Mouse (Mus musculus) heart, adult 11 months (tissue): ENCODE measurements around the gene Rbms2.
"Not testable (repeated sequence)": the region's sequence is repeated elsewhere in the genome, so short reads cannot be mapped to it uniquely, and the experiment has no call there.

ENCODE experiments used
- DNase-seq: peaks from one replicate; pipeline ENCODE4 v3.0.0; 2022

Gene Rbms2

DNA sequence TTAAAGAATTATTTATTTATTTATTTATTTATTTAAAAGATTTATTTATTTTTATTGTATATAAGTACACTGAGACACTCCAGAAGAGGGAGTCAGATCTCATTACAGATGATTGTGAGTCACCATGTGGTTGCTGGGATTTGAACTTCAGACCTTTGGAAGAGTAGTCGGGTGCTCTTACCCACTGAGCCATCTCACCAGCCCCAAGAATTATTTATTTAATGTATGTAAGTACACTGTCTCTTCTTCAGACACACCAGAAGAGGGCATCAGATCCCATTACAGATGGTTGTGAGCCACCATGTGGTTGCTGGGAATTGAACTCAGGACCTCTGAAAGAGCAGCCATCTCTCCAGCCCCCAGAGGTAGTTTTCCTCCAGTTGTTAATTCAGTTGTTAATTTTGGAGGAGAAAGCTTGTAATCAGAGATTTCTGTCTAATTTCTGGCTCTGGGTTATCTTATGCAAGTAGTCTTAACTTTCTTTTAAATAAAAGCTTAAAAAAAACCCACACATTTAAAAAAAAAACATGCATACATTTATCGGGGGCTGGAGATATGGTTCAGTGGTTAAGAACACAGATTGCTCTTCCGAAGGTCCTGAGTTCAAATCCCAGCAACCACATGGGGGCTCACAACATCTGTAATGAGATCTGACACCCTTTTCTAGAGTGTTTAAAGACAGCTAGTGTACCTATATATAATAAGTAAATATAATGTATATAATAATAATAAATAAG lies 12.1 kb upstream of the Rbms2 start:
- DNase-seq = not testable (repeated sequence)

DNA sequence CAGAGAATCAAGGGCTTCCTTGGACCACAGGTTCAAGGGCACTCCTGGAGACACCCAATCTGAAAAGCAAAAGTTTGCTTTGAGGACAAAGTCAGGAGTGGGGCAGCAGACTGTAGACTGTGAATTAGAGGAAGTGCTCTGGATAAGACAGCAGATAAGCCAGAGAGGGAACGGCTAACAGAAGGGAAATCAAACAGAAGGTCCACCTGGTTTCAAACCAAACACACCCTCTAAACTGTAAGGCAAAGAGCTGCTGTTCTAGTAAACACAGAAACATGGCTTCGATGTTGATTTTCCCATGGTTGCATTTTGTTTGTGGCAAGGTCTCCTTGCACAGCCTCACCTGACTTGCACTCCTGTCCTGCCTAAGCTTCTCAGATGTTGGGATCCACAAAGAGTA lies 11.4 kb upstream of the Rbms2 start:
- no peak for DNase-seq

DNA sequence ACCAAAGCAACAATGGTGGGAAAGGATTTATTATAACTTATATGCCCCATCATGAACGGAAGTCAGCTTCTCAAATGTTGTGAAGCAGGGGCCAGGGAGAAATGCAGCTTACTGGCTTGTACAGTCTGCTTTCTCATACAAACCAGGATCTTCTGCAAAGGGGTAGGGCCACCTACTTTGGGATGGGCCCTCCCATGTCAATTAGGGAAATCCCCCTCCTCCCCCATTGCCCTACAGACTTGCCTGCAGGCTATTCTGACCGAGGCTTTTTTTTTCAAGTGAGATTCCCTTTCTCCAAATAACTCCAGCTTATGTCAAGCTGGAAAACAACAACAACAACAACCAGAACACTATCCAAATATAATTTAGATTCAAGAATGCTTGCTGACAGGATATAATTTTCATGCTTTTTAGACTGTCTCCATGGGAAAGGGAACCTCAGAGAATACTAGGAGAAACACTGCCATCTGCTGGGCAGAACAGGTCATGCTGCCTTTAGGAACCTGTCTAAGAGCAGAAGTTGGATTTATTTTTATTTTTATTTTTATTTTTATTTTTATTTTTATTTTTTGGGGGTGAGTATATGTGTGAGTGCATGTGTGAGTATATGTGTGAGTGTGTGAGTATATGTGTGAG lies 8.3 kb upstream of the Rbms2 start:
- DNase-seq = peak; percentile 92

DNA sequence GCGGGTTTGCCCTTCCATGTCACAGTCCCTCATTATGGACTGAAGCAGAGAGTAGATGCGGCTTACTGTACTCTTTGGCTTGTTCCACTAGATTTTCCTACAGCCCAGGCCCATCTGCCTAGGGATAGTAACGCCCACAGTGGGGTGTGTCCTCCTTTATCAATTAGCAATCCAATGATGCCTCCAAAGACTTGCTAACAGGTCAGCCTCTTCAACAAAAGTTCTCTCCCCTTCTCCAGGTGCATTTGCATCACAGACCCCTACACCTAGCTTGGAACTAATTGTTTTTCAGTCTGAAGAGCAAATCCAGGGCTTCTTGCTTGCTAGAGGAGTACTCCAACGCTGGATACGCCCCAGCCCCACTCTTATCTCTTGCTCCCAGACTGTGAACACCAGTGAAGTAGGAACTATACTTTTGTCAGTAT lies 7.1 kb upstream of the Rbms2 start:
- DNase-seq = peak; percentile 79

DNA sequence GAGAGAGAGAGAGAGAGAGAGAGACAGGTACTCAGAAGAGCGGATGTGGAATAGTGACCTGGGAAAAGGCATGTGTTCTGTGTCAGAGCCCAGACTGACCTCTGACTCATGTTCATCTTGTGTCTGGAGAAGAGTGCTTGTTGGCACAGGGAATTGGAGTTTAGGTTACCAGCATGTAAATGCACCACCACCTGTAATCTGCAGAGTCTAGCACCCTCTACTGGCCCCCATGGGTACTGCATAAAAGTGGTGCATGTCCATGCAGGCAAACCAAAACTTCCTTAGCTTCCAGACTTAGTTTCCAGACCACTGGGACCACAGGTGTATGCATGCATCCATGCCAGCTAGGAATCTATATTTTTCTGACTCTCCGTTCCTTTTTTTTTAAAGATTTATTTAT lies 5.9 kb upstream of the Rbms2 start:
- peak; percentile 96 for DNase-seq

DNA sequence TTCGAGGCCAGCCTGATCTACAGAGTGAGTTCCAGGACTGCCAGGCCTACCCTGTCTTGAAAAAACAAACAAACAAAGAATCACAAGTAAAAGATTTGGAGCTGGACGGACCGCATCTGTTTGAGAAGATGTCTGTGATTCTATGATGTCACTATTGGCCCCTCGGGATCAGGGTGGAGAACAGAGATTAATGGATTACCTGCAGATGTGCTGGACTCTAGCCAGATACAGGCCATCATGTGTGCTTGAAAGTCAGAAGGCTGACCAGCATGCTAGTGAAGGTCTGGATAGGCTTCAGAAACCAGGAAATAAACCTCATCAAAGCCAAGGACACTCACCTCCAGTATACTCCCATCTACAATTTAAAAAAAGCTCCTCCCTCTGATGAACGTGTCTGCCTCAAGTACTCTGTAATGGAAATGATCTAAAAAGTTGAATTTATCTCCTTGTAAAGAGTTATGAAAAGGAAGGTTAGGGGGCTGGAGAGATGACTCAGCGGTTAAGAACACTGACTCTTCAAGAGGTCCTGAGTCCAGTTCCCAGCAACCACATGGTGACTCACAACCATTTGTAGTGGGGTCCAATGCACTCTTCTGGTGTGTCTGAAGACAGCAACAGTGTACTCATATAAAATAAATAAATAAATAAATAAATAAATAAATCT lies 5.3 kb upstream of the Rbms2 start:
- peak; percentile 84 for DNase-seq

DNA sequence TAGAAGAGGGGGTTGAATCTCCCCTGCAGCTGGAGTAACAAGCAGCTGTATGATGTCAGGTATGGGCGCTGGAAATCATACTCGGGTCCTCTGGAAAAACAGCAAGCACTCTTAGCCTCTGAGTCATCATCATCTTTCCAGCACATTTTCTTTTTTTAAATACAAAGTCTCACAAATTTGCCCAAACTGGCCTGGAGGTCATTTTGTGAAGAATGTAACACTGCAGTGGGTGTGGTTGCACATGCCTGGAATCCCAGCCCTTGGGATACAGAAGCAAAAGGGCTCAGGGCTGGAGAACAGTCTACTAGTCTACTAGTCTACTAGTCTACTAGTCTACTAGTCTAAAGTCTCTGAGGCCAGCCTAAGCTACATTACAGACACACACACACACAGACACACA lies 4.2 kb upstream of the Rbms2 start:
- DNase-seq = peak; percentile 85

DNA sequence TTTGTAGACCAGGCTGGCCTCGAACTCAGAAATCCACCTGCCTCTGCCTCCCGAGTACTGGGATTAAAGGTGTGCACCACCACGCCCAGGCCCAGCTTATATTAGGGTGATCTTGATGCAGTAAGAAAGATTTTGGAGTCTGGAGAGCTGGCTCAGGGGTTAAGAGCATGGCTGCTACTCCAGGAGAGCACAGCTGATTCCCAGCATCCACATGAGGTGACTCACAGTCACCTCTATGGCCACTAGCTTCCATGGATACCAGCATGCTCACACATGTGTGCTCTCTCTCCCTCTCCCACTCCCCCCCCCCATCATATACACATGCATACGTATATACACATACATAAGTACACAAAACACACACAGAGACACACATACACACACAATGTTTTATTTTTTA lies 2.8 kb downstream of the Rbms2 start:
- DNase-seq = no peak

DNA sequence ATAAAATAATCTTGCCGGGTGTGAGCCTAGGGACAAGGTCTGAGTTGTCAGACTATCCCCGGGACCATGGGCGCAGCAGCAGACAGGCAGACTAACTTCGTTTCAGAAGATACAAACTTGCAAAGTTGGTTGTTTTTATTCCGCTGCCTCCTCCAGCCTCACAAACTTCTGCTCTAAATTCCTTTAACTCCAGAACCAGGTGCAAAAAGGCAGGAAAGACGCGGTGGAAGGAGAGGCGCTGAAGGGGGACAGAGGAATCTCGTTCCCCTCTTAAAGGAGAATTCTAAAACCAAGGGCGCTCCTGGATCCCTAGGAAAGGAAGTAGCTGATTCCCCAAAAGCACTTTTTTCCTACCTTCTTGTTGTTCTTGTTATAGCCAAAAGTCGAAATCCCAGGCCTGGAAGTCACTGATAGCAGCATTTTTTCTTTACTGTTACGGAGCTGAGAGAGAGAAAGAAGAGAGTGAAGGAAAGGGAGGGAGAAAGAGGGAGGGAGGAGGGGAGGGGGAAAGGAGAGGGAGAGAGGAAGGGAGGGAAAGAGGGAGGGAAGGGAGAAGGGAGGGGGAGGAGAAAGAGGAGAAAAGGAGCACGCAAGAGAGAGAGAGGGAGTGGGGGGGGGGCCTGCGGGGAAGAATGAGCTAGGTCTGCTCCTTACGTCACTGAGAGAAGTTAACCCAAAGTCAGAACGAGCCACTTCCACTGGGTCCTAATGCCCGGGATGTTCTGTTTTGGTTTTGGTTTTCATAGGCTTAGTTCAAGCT lies 3.9 kb downstream of the Rbms2 start:
- peak; percentile 97 for DNase-seq

DNA sequence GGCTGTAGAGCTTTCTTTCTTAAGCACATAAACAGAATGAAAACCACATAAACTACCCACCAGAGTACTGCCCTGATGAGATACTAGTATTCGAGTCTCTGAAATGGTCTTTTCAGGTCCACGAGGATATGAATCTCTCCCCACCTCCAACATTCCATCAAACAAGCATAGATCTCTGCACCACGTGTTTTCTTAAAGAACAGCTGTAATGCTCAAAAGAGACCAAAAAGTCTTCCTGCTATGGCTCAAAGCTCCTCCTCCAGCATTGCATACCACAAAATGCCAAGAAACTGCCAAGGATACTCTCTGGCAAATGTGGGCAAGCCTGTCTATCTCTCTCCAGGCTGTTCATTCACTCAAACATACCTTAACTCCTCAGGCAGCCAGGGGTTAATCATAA lies 4.8 kb downstream of the Rbms2 start:
- DNase-seq = no peak

DNA sequence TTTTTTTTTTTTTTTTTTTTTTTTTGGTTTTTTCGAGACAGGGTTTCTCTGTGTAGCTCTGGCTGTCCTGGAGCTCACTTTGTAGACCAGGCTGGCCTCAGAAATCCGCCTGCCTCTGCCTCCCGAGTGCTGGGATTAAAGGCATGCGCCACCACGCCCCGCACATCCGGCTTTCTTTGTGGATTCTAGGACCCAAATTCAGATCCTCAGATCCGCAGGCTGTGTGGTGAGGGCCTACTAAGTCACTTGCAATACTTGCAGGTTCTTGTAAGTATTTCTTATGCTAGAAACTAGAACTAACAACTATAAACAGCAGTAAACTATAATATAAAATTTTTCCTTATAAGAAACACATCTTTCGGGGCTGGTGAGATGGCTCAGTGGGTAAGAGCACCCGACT lies 8.7 kb downstream of the Rbms2 start:
- DNase-seq = not testable (repeated sequence)

DNA sequence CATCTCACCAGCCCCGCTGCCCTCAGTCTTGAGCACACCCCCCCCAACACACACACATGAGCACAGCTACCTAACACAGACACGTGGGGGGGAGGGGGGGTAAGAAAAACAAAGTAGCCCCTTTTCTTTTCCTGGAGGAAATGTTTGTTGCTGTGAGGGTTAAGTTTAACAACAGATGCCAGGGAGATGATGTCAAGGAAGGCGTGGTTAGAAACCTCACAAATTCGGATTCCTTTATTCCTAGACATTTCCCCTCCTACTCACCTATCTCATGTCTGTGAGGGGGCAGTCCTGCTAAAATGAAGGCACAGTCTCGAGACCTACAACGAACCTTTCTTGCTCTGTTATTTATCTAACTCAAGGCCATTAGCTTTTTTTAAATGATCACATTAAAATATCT lies 13.0 kb downstream of the Rbms2 start:
- peak; percentile 76 for DNase-seq

DNA sequence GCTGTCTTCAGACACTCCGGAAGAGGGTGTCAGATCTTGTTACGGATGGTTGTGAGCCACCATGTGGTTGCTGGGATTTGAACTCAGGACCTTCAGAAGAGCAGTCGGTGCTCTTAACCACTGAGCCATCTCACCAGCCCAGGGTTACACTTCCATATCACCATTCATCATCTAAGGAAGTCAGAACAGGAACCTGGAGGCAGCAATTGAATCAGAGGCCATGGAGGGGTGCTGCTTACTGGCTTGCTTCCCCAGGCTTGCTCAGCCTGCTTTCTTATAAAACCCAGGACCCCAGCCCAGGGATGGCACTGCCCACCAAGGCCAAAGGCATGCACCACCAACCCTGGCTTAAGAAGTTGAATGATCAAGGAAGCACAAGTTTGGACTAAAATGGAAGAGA lies 14.4 kb downstream of the Rbms2 start:
- DNase-seq = peak; percentile 80

DNA sequence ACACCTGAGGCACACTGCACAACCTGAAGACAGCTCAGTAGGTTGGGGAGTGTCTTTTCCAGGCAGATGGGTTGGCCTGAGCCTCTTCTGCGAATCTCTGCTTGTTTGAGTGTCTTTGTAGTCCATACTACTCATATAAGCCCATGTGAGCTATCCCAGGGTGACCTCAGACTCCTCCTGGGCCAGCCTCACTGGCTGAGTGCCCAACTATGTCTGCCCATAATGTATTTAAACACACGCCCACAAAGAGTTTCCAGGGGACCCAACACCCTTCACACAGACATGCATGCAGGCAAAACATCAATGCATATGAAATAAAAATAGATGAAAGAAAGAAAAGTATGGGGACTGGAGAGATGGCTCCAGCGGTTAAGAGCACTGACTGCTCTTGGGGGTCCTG lies 26.1 kb downstream of the Rbms2 start:
- DNase-seq = no peak

DNA sequence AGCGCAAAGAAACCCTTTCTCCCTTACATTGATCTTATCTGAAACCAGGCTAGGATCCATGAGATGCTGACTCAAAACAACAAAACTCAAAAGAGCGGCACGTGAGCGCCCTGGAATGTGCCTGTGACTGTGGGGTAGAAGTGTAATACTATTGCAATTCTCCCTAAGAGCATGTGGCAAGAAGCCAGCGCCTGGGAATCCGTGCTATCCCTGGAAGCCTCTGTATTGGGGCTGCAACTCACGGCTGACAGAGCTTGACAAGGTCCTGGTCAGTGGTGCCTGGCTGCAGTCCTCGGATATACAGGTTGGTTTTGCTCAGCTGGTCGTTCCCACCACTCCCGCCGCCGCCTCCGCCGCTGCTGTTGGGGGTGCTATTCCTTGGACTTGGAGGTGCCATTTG lies 29.2 kb downstream of the Rbms2 start:
- peak; percentile 97 for DNase-seq

DNA sequence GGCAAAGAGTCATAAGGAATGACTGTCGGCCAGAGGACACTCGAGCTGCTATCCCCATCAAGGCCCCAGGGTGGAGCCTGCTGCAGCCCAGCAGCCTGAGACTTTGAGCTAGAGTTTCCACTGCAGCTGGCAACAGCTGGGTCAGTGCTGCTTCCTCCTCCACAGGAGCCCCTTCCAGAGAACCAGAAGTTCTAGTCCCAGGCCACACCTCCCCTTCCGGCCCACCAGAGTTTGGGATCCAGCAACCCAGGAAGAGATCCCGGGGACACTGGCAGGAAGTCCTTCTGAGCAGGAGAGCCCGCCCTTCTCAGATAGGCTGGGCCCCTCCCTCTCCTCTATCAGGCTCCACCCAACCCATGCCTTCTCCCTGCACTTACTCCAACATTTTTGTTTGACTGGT lies 30.5 kb downstream of the Rbms2 start:
- peak; percentile 100 for DNase-seq

DNA sequence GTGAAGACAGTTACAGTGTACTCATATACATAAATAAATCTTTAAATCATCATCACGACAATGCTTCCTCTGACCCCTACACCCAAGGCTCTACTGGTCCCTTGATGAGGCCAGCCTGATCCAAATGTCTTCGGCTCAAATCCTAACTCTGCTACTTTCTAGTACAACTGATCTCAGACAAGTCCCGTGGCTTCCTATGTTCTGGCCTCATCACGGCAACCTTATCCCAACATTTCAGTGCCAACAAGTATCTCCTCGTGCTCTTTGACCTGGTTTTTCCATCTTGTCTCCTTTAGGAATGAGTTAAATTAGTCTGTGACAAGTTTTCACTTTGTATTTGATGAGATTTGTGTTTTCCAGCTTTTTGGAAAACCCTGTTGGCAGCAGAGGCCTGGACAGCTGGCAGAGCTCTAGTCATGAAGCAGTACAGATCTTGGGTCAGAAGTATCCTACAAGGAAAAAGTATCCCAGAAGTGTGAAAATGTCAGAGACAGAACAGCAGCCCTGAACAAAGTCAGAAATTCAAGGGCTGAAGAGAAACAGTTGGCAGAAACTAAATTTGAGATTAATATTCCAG lies 31.2 kb downstream of the Rbms2 start:
- peak; percentile 94 for DNase-seq

DNA sequence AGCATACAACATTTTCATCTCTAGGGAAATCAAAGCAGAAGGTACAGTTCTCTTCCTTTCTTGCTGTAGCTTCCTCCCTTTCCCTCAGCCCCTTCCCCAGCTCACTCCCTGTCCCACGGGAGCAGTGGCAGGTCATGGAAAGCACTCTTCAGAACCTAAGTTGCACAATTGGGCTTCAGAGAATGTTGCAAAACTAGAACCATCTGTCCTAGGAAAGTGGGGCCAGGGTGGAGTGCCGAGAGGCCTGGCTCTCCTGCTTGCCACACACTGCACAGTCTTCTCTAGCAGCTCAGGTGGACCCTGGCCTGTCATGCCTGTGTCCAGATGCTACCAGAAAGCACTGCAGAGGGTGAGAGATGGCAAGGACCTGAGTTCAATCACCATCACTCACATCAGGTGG lies 35.1 kb downstream of the Rbms2 start:
- DNase-seq = peak; percentile 95

DNA sequence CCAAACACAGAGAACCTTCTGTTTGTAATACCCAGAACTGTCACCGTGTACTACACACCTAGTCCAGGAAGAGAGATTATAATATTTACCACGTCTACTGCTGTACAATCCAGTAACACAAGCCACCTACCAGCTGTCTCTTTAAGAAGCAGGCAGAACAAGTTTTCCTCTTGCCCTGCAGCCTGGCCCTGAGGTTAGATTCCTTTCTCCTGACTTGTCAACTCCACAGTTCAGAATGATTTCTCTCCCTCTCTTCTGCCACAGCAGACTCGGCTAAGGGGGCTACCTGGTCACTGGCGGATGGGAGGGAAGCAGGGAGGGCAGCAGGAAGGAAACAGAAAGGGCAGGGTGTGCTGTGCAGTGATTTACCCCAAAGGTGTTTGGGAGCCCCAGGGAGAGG lies 36.4 kb downstream of the Rbms2 start:
- no peak for DNase-seq

DNA sequence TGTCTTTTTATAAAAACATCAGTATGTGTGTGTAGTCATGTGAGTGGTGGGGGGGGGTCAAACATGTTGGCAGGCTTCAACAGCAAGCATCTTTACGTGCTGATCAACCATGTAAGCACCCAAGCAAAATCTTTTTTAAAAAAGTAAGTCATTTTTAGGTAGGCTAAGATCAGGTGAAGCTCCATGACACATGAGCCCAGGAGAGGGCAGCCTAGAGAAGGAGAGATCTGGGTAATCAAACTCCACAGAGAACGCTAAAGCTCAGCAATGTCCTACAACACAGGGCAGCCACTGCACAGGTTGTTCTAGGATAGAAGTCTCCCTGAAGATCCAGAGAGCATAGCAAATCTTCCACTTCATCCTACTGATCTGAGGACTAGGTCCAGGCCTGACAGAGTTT lies 37.9 kb downstream of the Rbms2 start:
- no peak for DNase-seq

DNA sequence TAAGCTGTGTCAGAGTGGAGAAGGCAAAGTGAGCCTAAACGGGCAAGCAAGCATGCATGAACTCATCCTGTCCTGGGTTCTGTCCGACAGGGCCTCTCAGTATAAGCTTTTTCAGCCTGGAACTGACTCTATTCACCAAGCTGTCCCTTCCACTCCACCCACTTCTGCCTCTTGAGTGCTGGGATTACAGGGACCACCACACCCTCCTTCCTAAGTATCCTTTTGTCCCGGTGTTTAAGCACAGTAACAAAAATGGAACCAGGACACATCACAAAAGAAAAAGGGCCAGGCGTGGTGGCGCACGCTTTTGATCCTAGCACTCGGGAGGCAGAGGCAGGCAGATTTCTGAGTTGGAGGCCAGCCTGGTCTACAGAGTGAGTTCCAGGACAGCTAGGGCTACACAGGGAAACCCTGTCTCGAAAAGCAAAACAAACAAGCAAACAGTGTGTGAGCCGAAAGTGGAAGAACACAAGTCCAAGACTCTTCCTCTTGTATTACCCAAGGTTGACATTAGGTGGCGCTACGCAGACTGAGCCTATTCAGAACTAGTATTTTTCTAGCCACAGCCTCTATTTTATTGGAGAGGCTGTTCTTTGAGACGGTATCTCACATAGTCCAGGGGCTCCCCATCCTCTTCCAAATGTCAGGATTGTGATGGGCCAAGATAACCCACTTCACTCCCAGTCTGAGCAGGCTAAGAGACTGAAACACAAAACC lies 39.7 kb downstream of the Rbms2 start:
- peak; percentile 88 for DNase-seq

DNA sequence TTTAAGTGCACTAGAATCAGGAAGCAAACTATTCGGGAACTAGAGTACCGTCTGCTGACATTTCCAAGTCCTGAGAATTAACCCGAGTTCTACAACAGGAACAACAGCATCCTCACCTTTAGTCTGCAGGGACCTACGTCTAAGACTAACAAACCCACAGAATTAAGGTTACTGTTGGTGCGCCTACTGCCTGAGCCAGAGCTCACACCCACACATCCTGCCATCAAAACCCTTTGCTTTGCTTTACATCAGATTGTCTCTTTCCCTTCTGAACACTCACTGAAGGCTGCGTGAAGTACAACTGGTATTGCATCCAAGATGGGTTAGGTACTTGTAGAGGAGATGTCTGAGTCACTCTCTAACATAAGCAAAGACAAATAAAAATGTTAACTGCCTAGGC lies 44.7 kb downstream of the Rbms2 start:
- DNase-seq = no peak
